ENCODE assay signal across 10 mouse cellular contexts in genomic region chr8:94778895-94779533, GRCm38 (mm10). TPM values are rescaled to one million over a fixed set of nuclear protein-coding genes. Genes with fewer than 3 reads are reported as not detected.
DNase-seq lines count a peak whose midpoint lies in the region; ATAC-seq and TF ChIP-seq lines count a peak whose summit lies in the region.
"Had no signal": no experiment of that assay in that cellular context is flagged by ENCODE, and none has a peak within 500 bp of the region (broad histone marks: within the 10 kb centered on the region; RNA-seq: fewer than 3 reads in every experiment).

No protein-coding gene starts in this region.

- no peak for TF ChIP-seq CTCF in kidney, postnatal 0 days (IDR thresholded peaks at IDR 0.05; ENCODE audit: low read depth)

- peaks cover 22% of the 10 kb centered on the region for H3K4me1 ChIP-seq in kidney, postnatal 0 days (replicated peaks; ENCODE audit: insufficient read depth, low read length)

- DNase-seq in kidney, postnatal 0 days (ENCODE audit: low spot score): no peak
- DNase-seq in kidney, postnatal 36 days: no peak
- DNase-seq in right cerebral cortex, postnatal 10 days (ENCODE audit: low spot score in 2 of 2): no peak
- no peak for DNase-seq in left cerebral cortex, postnatal 14 days (ENCODE audit: low spot score in 2 of 2)
- no peak for DNase-seq in liver
- DNase-seq: cerebellum, adult 2 months; spleen, adult 18-20 months had no signal

- intact Hi-C loops in left cerebral cortex, postnatal 14 days (cut with DNase I): no loop called here

- no peaks in the 10 kb centered on the region for H3K36me3 ChIP-seq in kidney, postnatal 0 days (ENCODE audit: insufficient read depth, low read length)

- no peak overlapping the region for H3K4me2 ChIP-seq in kidney, postnatal 0 days (ENCODE audit: low read length)

- 64% methylated on average over 10 of the region's 10 CpGs for WGBS in kidney, postnatal 0 days

- no peak overlapping the region for H3K4me3 ChIP-seq in kidney, postnatal 0 days (replicated peaks; ENCODE audit: low read depth, low read length)

- no peaks in the 10 kb centered on the region for H3K27me3 ChIP-seq in kidney, postnatal 0 days (ENCODE audit: insufficient read depth, low read length)

- H3K27ac ChIP-seq in kidney, postnatal 0 days: peak overlapping the region; percentile 78; the same call in 1 of the 2 replicates

- no peak for ATAC-seq in kidney, postnatal 0 days (replicated peaks; ENCODE audit: low FRiP score, low read depth)
- ATAC-seq in CD4-positive, CD25-positive, alpha-beta regulatory T cell, adult 4 months: peak; percentile 86
- peak; percentile 85 for ATAC-seq in common myeloid progenitor, adult 5-6 weeks (replicated peaks; ENCODE audit: low read depth, poor library complexity, severe bottlenecking)
- peak; percentile 67 for ATAC-seq in megakaryocyte, adult 5-6 weeks (ENCODE audit: poor library complexity, severe bottlenecking)

- H3K9ac ChIP-seq in kidney, postnatal 0 days (ENCODE audit: low read depth, low read length): no peak overlapping the region

- H3K9me3 ChIP-seq in kidney, postnatal 0 days (replicated peaks; ENCODE audit: low read length): no peaks in the 10 kb centered on the region

RNA-seq across cellular contexts. Expression of gene Cx3cl1, which starts 7.2 kb away (rescaled TPM):
- 21.5 and 23.4 TPM in 2 replicates for polyA plus RNA-seq in kidney, postnatal 0 days (2015; fragmentation: Nextera tagmentation; extraction: Ambion mirVana)
- polyA plus RNA-seq in CD4-positive, CD25-positive, alpha-beta regulatory T cell, adult 4 months (2017; shearing (Covaris generic)): not detected
- total RNA-seq in common myeloid progenitor, adult 5-6 weeks (2017): not detected in 2 replicates
- total RNA-seq in megakaryocyte, adult 5-6 weeks (2015): 0.13 and 0.18 TPM in 2 replicates
- not detected in 2 replicates for total RNA-seq in megakaryocyte, adult 5-6 weeks (2017)
- total RNA-seq in left cerebral cortex, postnatal 14 days (2021): 100 to 1,000 TPM; 664 to 689 TPM

RNA-seq across cellular contexts. Expression of gene Ccl17, which starts 31.2 kb away (rescaled TPM):
- polyA plus RNA-seq in kidney, postnatal 0 days (2015; fragmentation: Nextera tagmentation; extraction: Ambion mirVana): 0.69 and 1.2 TPM in 2 replicates
- not detected for polyA plus RNA-seq in CD4-positive, CD25-positive, alpha-beta regulatory T cell, adult 4 months (2017; shearing (Covaris generic))
- 1.1 and 4.9 TPM in 2 replicates for total RNA-seq in common myeloid progenitor, adult 5-6 weeks (2017)
- 2.4 TPM in 1 of 2 replicates, not detected in the other for total RNA-seq in megakaryocyte, adult 5-6 weeks (2015)
- 1.4 TPM in 1 of 2 replicates, not detected in the other for total RNA-seq in megakaryocyte, adult 5-6 weeks (2017)
- total RNA-seq in left cerebral cortex, postnatal 14 days (2021): 10 to 100 TPM; 17.7 to 18.3 TPM

RNA-seq across cellular contexts. Expression of gene Ccl22, which starts 33.6 kb away (rescaled TPM):
- polyA plus RNA-seq in kidney, postnatal 0 days (2015; fragmentation: Nextera tagmentation; extraction: Ambion mirVana): not detected in 2 replicates
- not detected for polyA plus RNA-seq in CD4-positive, CD25-positive, alpha-beta regulatory T cell, adult 4 months (2017; shearing (Covaris generic))
- not detected in 2 replicates for total RNA-seq in common myeloid progenitor, adult 5-6 weeks (2017)
- total RNA-seq in megakaryocyte, adult 5-6 weeks (2015): not detected in 2 replicates
- total RNA-seq in megakaryocyte, adult 5-6 weeks (2017): not detected in 2 replicates
- not detected for total RNA-seq in left cerebral cortex, postnatal 14 days (2021)

RNA-seq across cellular contexts. Expression of gene Coq9, which starts 59.1 kb away (rescaled TPM):
- polyA plus RNA-seq in kidney, postnatal 0 days (2015; fragmentation: Nextera tagmentation; extraction: Ambion mirVana): 101 and 108 TPM in 2 replicates
- polyA plus RNA-seq in CD4-positive, CD25-positive, alpha-beta regulatory T cell, adult 4 months (2017; shearing (Covaris generic)): 10 to 100 TPM; 45.6 to 67.5 TPM
- total RNA-seq in common myeloid progenitor, adult 5-6 weeks (2017): 16.8 and 30.8 TPM in 2 replicates
- 12.8 and 16.6 TPM in 2 replicates for total RNA-seq in megakaryocyte, adult 5-6 weeks (2015)
- 22.1 and 24.8 TPM in 2 replicates for total RNA-seq in megakaryocyte, adult 5-6 weeks (2017)
- total RNA-seq in left cerebral cortex, postnatal 14 days (2021): 10 to 100 TPM; 77.1 to 81.3 TPM

RNA-seq across cellular contexts. Expression of gene Ciapin1, which starts 59.1 kb away (rescaled TPM):
- 112 and 129 TPM in 2 replicates for polyA plus RNA-seq in kidney, postnatal 0 days (2015; fragmentation: Nextera tagmentation; extraction: Ambion mirVana)
- 100 to 1,000 TPM in 1 of 2 experiments, 10 to 100 TPM in 1; 79.2 to 108 TPM for polyA plus RNA-seq in CD4-positive, CD25-positive, alpha-beta regulatory T cell, adult 4 months (2017; shearing (Covaris generic))
- 32.4 and 34.1 TPM in 2 replicates for total RNA-seq in common myeloid progenitor, adult 5-6 weeks (2017)
- 13.0 and 28.9 TPM in 2 replicates for total RNA-seq in megakaryocyte, adult 5-6 weeks (2015)
- 13.5 and 19.5 TPM in 2 replicates for total RNA-seq in megakaryocyte, adult 5-6 weeks (2017)
- 10 to 100 TPM; 73.9 to 76.7 TPM for total RNA-seq in left cerebral cortex, postnatal 14 days (2021)

Comparison
In these comparisons a context has a peak if more than half of its experiments do, and no peak if none do; other contexts are left out.
1. RNA of gene Cx3cl1, which starts 7.2 kb away (total RNA-seq): 664 to 689 TPM in left cerebral cortex, postnatal 14 days; 0.13 to 0.18 TPM in megakaryocyte, adult 5-6 weeks and not detected in common myeloid progenitor, adult 5-6 weeks; every median in the first group is over 100 times any median in the second.